Mouse (Mus musculus) brain, adult 10 weeks (tissue): ENCODE results near the gene Gls. TPM values are rescaled to one million over a fixed set of nuclear protein-coding genes. Genes with fewer than 3 reads are reported as not detected.

Experiments used
- polyA plus RNA-seq: library from polyadenylated mRNA; stranded (reverse); fragments of 350-450 nt; fragmentation: Illumina TruSeq; extraction: RNeasy Lipid Tissue Mini Kit (QIAGEN cat#74804); gene quantifications from one replicate; pipeline ENCODE4 v1.2.3, GENCODE M21; 2015; ENCODE audit warnings: low read depth, low replicate concordance

The Gls gene
- 219 TPM for polyA plus RNA-seq

GRCm38 (mm10) chr1:52233143-52233713, at the start of gene Gls:
Gene Gls (minus strand): TSS chr1:52233232.

GRCm38 (mm10) chr1:52118860-52119591, 114.0 kb downstream of the Gls start, which contains the start of gene Stat1:
Gene Stat1 (plus strand): TSS chr1:52119440.

Other genes with a start within 250 kb of the Gls start
- gene Stat4, start 246.1 kb downstream of the Gls start, polyA plus RNA-seq = 1.8 TPM
- gene Stat1, start 113.8 kb downstream of the Gls start, polyA plus RNA-seq = 15.9 TPM